Mouse (Mus musculus) intestine, embryonic 16.5 days (tissue): ENCODE results near the gene Il15. TPM values are rescaled to one million over a fixed set of nuclear protein-coding genes. Genes with fewer than 3 reads are reported as not detected.

Experiments used
- ATAC-seq: fragments of 200-750 bp; cut with Nextera tagmentation; 2 replicates; pipeline ENCODE4 v1.8.0; 2017; ENCODE audit warnings: moderate TSS enrichment, moderate library complexity
- H3K27ac ChIP-seq: fragments of 300-500 bp; sonication (generic); 2 replicates; pipeline ENCODE4 v1.5.1; 2014; ENCODE audit warnings: mild to moderate bottlenecking, low read length
- H3K27me3 ChIP-seq: fragments of 300-500 bp; sonication (generic); replicated peaks from 2 replicates; pipeline ENCODE4 v1.6.1; 2014; ENCODE audit warnings: low read length, control low read depth, mixed read lengths; ENCODE audit not compliant: control insufficient read depth, insufficient read depth
- H3K36me3 ChIP-seq: fragments of 300-500 bp; sonication (generic); 2 replicates; pipeline ENCODE4 v1.6.1; 2014; ENCODE audit warnings: low read length, control low read depth; ENCODE audit not compliant: control insufficient read depth, insufficient read depth
- H3K4me1 ChIP-seq: fragments of 300-500 bp; sonication (generic); 2 replicates; pipeline ENCODE4 v1.6.1; 2014; ENCODE audit warnings: low read length, control low read depth, mixed read lengths; ENCODE audit not compliant: control insufficient read depth, insufficient read depth
- H3K4me2 ChIP-seq: fragments of 300-500 bp; sonication (generic); 2 replicates; pipeline ENCODE4 v1.6.1; 2014; ENCODE audit warnings: low read depth, low read length, control low read depth
- H3K4me3 ChIP-seq: fragments of 300-500 bp; sonication (generic); 2 replicates; pipeline ENCODE4 v1.5.1; 2014; ENCODE audit warnings: mild to moderate bottlenecking, low read length
- H3K9ac ChIP-seq: fragments of 300-500 bp; sonication (generic); 2 replicates; pipeline ENCODE4 v1.6.1; 2014; ENCODE audit warnings: low read depth, low read length
- H3K9me3 ChIP-seq: fragments of 300-500 bp; sonication (generic); 2 replicates; pipeline ENCODE4 v1.6.1; 2016; ENCODE audit warnings: low read length, control low read depth; ENCODE audit not compliant: control insufficient read depth
- WGBS: fragments of 180-500 bp; shearing (Covaris S2); extraction: QIAGEN DNeasy Blood & Tissue Kit; methylation state at CpG from one replicate; pipeline ENCODE4 v1.1.7; 2014; 5-methylcytosine and 5-hydroxymethylcytosine counted together
- polyA plus RNA-seq: library from polyadenylated mRNA; unstranded; fragments of >200 nt; fragmentation: Nextera tagmentation; extraction: Ambion mirVana; gene quantifications from 2 replicates; pipeline ENCODE4 v1.2.1, GENCODE M21; 2015

The Il15 gene
- polyA plus RNA-seq = 11.3 and 12.1 TPM in 2 replicates

- H3K27me3 ChIP-seq = no peaks in the 10 kb centered on the region
- H3K9me3 ChIP-seq = no peaks in the 10 kb centered on the region
- H3K9ac ChIP-seq = peak within 1 kb of the TSS; percentile 77
- peak within 1 kb of the TSS; percentile 70 for H3K4me3 ChIP-seq
- peak within 1 kb of the TSS; percentile 92 for H3K27ac ChIP-seq
- ATAC-seq = peak; percentile 84
- 6% methylated on average over 13 of the region's 13 CpGs for WGBS
- peak within 1 kb of the TSS; percentile 71 for H3K4me2 ChIP-seq
- peaks cover 13% of the 10 kb centered on the region for H3K4me1 ChIP-seq
- no peaks in the 10 kb centered on the region for H3K36me3 ChIP-seq
These were observed at the start of gene Il15 for GRCm38 (mm10) chr8:82402686-82403330. TSS of gene Il15 (minus strand) at chr8:82403222.

- H3K4me2 ChIP-seq = no peak overlapping the region
- no peaks in the 10 kb centered on the region for H3K9me3 ChIP-seq
- no peak overlapping the region for H3K4me3 ChIP-seq
- no peaks in the 10 kb centered on the region for H3K27me3 ChIP-seq
- ATAC-seq = no peak
- no peaks in the 10 kb centered on the region for H3K4me1 ChIP-seq
- no peaks in the 10 kb centered on the region for H3K36me3 ChIP-seq
- H3K27ac ChIP-seq = no peak overlapping the region
- H3K9ac ChIP-seq = no peak overlapping the region
These were observed 41.9 kb upstream of the Il15 start for GRCm38 (mm10) chr8:82444897-82445296.

DNA sequence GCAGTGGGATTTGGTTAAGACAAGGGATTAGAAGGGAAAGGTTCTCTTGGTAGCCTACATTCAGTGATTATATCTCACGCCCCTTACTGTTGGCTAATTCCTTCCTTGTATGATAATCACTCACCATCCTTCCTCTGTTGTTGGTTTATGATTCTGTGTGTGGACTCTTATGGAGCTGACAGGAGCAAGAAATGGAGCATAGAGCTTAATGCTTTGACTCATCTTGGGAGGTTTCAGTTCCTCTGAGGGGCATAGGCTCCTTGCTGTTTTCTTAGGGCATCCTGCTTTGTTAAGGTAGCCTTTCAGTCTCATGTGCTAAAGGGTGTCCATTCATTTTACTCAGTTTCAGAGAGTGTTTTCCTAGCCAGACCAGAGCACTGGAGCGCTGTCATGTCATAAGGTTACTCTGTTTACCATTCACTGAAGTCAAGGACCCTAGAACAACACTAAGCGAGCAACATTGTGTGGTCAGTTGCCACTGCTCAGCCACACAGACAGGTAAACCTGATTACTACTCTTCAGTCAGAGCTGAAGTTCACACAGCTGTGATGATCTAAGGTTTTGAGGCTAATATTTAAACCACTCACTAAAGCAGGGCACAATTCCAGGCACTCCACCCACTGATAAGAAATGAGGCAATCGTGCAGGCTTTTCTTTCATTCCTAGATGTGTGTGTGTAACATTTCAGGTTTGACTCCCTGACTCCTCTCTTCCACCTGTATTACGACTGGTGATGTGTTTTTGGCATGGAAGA, 13.7 kb upstream of the Il15 start:
- Histone ChIP-seq H3K4me2 (peak overlapping the region; percentile 30), H3K27ac (peak overlapping the region; percentile 71), H3K27me3 (no peaks in the 10 kb centered on the region), H3K9me3 (no peaks in the 10 kb centered on the region), H3K36me3 (no peaks in the 10 kb centered on the region), H3K4me1 (no peaks in the 10 kb centered on the region), H3K9ac (no peak overlapping the region), H3K4me3 (no peak overlapping the region)
- ATAC-seq = peak; percentile 92
- WGBS = 59% methylated on average over 5 of the region's 5 CpGs

GRCm38 (mm10) chr8:82415485-82415884, 12.5 kb upstream of the Il15 start:
- Histone ChIP-seq H3K4me2 (no peak overlapping the region), H3K27me3 (no peaks in the 10 kb centered on the region), H3K36me3 (no peaks in the 10 kb centered on the region), H3K9ac (no peak overlapping the region), H3K4me1 (no peaks in the 10 kb centered on the region), H3K4me3 (no peak overlapping the region), H3K27ac (no peak overlapping the region; the same call in 1 of the 2 replicates), H3K9me3 (no peaks in the 10 kb centered on the region)
- ATAC-seq = peak; percentile 66
- 53% methylated on average over 1 of the region's 1 CpGs for WGBS

GRCm38 (mm10) chr8:82410135-82410534, 7.1 kb upstream of the Il15 start:
- Histone ChIP-seq H3K9ac (no peak overlapping the region), H3K4me1 (no peaks in the 10 kb centered on the region), H3K27ac (no peak overlapping the region), H3K9me3 (no peaks in the 10 kb centered on the region), H3K4me3 (no peak overlapping the region), H3K4me2 (no peak overlapping the region), H3K36me3 (no peaks in the 10 kb centered on the region), H3K27me3 (no peaks in the 10 kb centered on the region)
- WGBS = 72% methylated on average over 3 of the region's 3 CpGs
- no peak for ATAC-seq

- no peak overlapping the region for H3K4me3 ChIP-seq
- 68% methylated on average over 1 of the region's 1 CpGs for WGBS
- H3K4me1 ChIP-seq = peaks cover 7% of the 10 kb centered on the region
- ATAC-seq = no peak
- H3K4me2 ChIP-seq = no peak overlapping the region
- no peaks in the 10 kb centered on the region for H3K27me3 ChIP-seq
- no peak overlapping the region for H3K27ac ChIP-seq
- no peak overlapping the region for H3K9ac ChIP-seq
- no peaks in the 10 kb centered on the region for H3K9me3 ChIP-seq
- H3K36me3 ChIP-seq = no peaks in the 10 kb centered on the region
These were observed 4.0 kb upstream of the Il15 start for GRCm38 (mm10) chr8:82407060-82407459.

DNA sequence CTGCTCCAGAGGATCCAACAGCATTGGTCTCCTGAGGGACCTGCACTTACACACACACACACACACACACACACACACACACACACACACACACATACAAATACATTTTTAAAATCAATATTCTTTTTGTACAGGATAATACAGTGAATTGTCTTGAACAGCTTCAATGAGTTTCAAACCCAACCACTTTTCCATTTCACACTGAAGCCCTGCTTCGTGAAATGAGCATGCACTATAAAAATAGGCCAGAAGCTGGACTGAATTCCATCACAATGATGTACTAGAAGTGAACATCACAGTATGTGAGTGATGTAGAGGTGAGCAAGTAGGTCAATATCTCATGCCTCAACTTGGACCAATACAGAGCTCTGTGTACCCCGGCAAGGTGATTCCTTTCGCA, 1.0 kb upstream of the Il15 start:
- Histone ChIP-seq H3K9me3 (no peaks in the 10 kb centered on the region), H3K36me3 (no peaks in the 10 kb centered on the region), H3K4me3 (no peak overlapping the region), H3K4me2 (no peak overlapping the region), H3K27ac (no peak overlapping the region), H3K4me1 (peaks cover 10% of the 10 kb centered on the region), H3K27me3 (no peaks in the 10 kb centered on the region), H3K9ac (no peak overlapping the region)
- no peak for ATAC-seq
- 98% methylated on average over 3 of the region's 3 CpGs for WGBS

DNA sequence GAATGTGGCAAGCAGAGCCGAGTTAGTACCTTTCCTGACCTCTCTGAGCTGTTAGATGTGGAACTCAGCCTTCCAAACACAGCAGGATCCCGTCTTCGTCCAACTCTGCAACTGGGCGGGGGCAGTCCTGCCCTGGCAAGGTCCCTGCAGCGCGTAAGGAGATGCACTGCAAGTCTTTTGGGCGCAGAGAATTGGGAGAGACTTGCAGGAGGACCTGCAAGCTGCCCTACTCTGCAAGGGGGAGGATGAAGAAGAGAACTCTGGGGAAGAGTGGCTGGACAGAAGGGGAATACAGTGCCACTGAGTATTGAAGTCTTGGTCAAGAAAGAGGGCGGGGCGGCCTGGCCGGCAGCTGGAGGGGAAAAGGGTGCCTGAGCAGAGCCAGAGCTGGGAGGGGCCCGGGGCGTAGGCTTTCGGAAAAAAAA, 749 bp downstream of the Il15 start:
- H3K4me1 ChIP-seq = peaks cover 13% of the 10 kb centered on the region
- peak overlapping the region; percentile 92 for H3K27ac ChIP-seq
- WGBS = 2% methylated on average over 13 of the region's 13 CpGs
- H3K4me2 ChIP-seq = peak overlapping the region; percentile 71
- no peaks in the 10 kb centered on the region for H3K9me3 ChIP-seq
- H3K9ac ChIP-seq = peak overlapping the region; percentile 77
- H3K4me3 ChIP-seq = peak overlapping the region; percentile 70
- no peaks in the 10 kb centered on the region for H3K36me3 ChIP-seq
- peak; percentile 64 for ATAC-seq
- H3K27me3 ChIP-seq = no peaks in the 10 kb centered on the region

DNA sequence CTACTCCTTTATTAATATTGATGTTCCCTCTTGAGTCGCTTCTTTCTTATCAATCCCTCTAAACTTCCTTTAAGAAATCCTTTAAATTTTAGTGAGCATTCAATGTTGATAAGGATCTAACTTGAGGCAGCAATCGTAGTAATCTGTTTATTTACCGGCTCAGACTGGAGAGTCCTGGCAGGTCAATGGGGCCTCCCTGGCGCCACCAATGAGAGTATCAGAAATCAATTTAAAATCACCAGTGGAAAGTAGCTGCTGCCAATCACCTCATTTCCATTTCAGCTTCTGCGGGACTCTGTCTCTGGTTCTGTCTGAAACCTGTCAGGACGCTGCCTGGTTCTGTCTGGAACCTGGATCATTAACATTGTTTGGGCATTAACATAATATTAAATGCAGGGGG, 1.5 kb downstream of the Il15 start:
- H3K27me3 ChIP-seq = no peaks in the 10 kb centered on the region
- no peaks in the 10 kb centered on the region for H3K9me3 ChIP-seq
- no peak for ATAC-seq
- peak overlapping the region; percentile 70 for H3K4me3 ChIP-seq
- no peak overlapping the region for H3K27ac ChIP-seq
- no peaks in the 10 kb centered on the region for H3K36me3 ChIP-seq
- peak overlapping the region; percentile 77 for H3K9ac ChIP-seq
- H3K4me2 ChIP-seq = peak overlapping the region; percentile 71
- WGBS = 21% methylated on average over 6 of the region's 6 CpGs
- H3K4me1 ChIP-seq = peaks cover 13% of the 10 kb centered on the region
